8 mouse cellular contexts compared by ENCODE assay signal in genomic region chr12:107160137-107160536, GRCm38 (mm10).
DNase-seq lines count a peak whose midpoint lies in the region; ATAC-seq lines count a peak whose summit lies in the region.
"Had no signal": no experiment of that assay in that cellular context is flagged by ENCODE, and none has a peak within 500 bp of the region (broad histone marks: within the 10 kb centered on the region; RNA-seq: fewer than 3 reads in every experiment).

No protein-coding gene starts in this region.

- WGBS in kidney, embryonic 14.5 days: 5% methylated on average over 7 of the region's 7 CpGs

- no peaks in the 10 kb centered on the region for H3K9me3 ChIP-seq in kidney, embryonic 14.5 days (ENCODE audit: control insufficient read depth, low read length)

- H3K4me1 ChIP-seq in kidney, embryonic 14.5 days (ENCODE audit: control insufficient read depth, insufficient read depth, low read length): peaks cover 8% of the 10 kb centered on the region

- no peak overlapping the region for H3K27ac ChIP-seq in kidney, embryonic 14.5 days (ENCODE audit: low read depth, low read length)

- no peak overlapping the region for H3K4me3 ChIP-seq in kidney, embryonic 14.5 days (ENCODE audit: low read length)

- no peaks in the 10 kb centered on the region for H3K36me3 ChIP-seq in kidney, embryonic 14.5 days (ENCODE audit: control insufficient read depth, insufficient read depth, low read length)

- no peak for DNase-seq in kidney, postnatal 36 days
- DNase-seq in T-cell, adult 2 months (ENCODE audit: low spot score): peak; percentile 81
- DNase-seq in embryo, embryonic 10.5 days (ENCODE audit: low spot score): peak; percentile 40
- DNase-seq in gastrocnemius, postnatal 4 days (ENCODE audit: low spot score in 2 of 2): no peak
- DNase-seq in adrenal gland, postnatal 10 days: no peak

- H3K27me3 ChIP-seq in kidney, embryonic 14.5 days (ENCODE audit: control insufficient read depth, insufficient read depth, low read length): peaks cover 5% of the 10 kb centered on the region; the same call in 1 of the 2 replicates

- H3K9ac ChIP-seq in kidney, embryonic 14.5 days (ENCODE audit: low read depth, low read length): no peak overlapping the region

- H3K4me2 ChIP-seq in kidney, embryonic 14.5 days (replicated peaks; ENCODE audit: low read depth, low read length): no peak overlapping the region

- ATAC-seq in kidney, embryonic 14.5 days (ENCODE audit: low FRiP score, low TSS enrichment): peak; percentile 86
- ATAC-seq in neutrophil, adult 5-6 weeks (ENCODE audit: extremely low read depth, insufficient number of reproducible peaks, low FRiP score, poor library complexity, severe bottlenecking): peak; percentile 20; the same call in 1 of the 2 replicates
- ATAC-seq: intestine, postnatal 0 days had no signal

Comparison
In these comparisons a context has a peak if more than half of its experiments do, and no peak if none do; other contexts are left out.
1. DNase-seq: peak in T-cell, adult 2 months (single experiment) and embryo, embryonic 10.5 days (single experiment); none in kidney, postnatal 36 days (0 of 2), gastrocnemius, postnatal 4 days (0 of 2) and adrenal gland, postnatal 10 days (single experiment).